Comparison of ENCODE assay signal across 9 mouse cellular contexts in genomic region chr11:82970712-82971589, GRCm38 (mm10). TPM values are rescaled to one million over a fixed set of nuclear protein-coding genes. Genes with fewer than 3 reads are reported as not detected.
DNase-seq lines count a peak whose midpoint lies in the region; ATAC-seq and TF ChIP-seq lines count a peak whose summit lies in the region.
"Had no signal": no experiment of that assay in that cellular context is flagged by ENCODE, and none has a peak within 500 bp of the region (broad histone marks: within the 10 kb centered on the region; RNA-seq: fewer than 3 reads in every experiment).

No protein-coding gene starts in this region.

- H3K27ac ChIP-seq in embryonic fibroblast, embryonic 13.5 days (ENCODE audit: insufficient read depth, low read length) = 0 out of 2 replicates have a peak overlapping the region, but pooled peaks have one; percentile 19
- H3K27ac ChIP-seq in hindbrain, embryonic 14.5 days = peak overlapping the region; percentile 52
- H3K27ac ChIP-seq in liver, embryonic 13.5 days = no peak overlapping the region
- H3K27ac ChIP-seq in neural tube, embryonic 14.5 days (ENCODE audit: low read depth, low read length) = no peak overlapping the region
- H3K27ac ChIP-seq: macrophage had no signal

- H3K36me3 ChIP-seq in hindbrain, embryonic 14.5 days (replicated peaks; ENCODE audit: control insufficient read depth, insufficient read depth) = no peaks in the 10 kb centered on the region
- no peaks in the 10 kb centered on the region for H3K36me3 ChIP-seq in liver, embryonic 13.5 days
- no peaks in the 10 kb centered on the region for H3K36me3 ChIP-seq in neural tube, embryonic 14.5 days (ENCODE audit: control insufficient read depth, insufficient read depth, low read length)

- peak overlapping the region; percentile 17 for H3K9ac ChIP-seq in hindbrain, embryonic 14.5 days
- H3K9ac ChIP-seq in liver, embryonic 13.5 days = no peak overlapping the region
- peak overlapping the region; percentile 2; the same call in 1 of the 2 replicates for H3K9ac ChIP-seq in neural tube, embryonic 14.5 days (replicated peaks; ENCODE audit: low read depth, low read length)

- peak; percentile 13 to 28 for DNase-seq in layer of hippocampus, postnatal 25 days (ENCODE audit: extremely low spot score in 1 of 2, low spot score in 1 of 2)
- DNase-seq in layer of hippocampus, adult 11-12 months (ENCODE audit: low spot score) = no peak
- DNase-seq in brain, embryonic 14.5 days (ENCODE audit: low read depth) = peak; percentile 78
- peak; percentile 75 for DNase-seq in hindbrain, embryonic 14.5 days (ENCODE audit: low spot score)
- no peak for DNase-seq in liver, embryonic 13.5 days
- no peak for DNase-seq in urinary bladder, adult 2 months (ENCODE audit: low spot score)

- no peaks in the 10 kb centered on the region for H3K9me3 ChIP-seq in hindbrain, embryonic 14.5 days (ENCODE audit: control insufficient read depth, low read length)
- H3K9me3 ChIP-seq in liver, embryonic 13.5 days (replicated peaks) = no peaks in the 10 kb centered on the region
- no peaks in the 10 kb centered on the region for H3K9me3 ChIP-seq in neural tube, embryonic 14.5 days (ENCODE audit: control insufficient read depth, low read length)

- peak overlapping the region; percentile 44 for H3K4me2 ChIP-seq in hindbrain, embryonic 14.5 days (replicated peaks)
- H3K4me2 ChIP-seq in liver, embryonic 13.5 days = peak overlapping the region; percentile 41
- H3K4me2 ChIP-seq in neural tube, embryonic 14.5 days (ENCODE audit: low read depth, low read length) = peak overlapping the region; percentile 52

- peak; percentile 45; the same call in 1 of the 2 replicates for TF ChIP-seq CTCF in brain, embryonic 14.5 days (IDR thresholded peaks at IDR 0.05; ENCODE audit: borderline replicate concordance, extremely low read depth, insufficient read depth, insufficient read length)
- TF ChIP-seq CTCF in embryonic fibroblast, embryonic 13.5 days (IDR thresholded peaks at IDR 0.05; ENCODE audit: borderline replicate concordance, insufficient read depth, low read length) = peak; percentile 28; the same call in 1 of the 2 replicates

- peak; percentile 65; the same call in 1 of the 2 replicates for ATAC-seq in hindbrain, embryonic 14.5 days (ENCODE audit: low FRiP score)
- ATAC-seq in liver, embryonic 13.5 days (ENCODE audit: low read depth) = no peak
- ATAC-seq in neural tube, embryonic 14.5 days (ENCODE audit: low read depth) = peak; percentile 63; the same call in 1 of the 2 replicates

- 0 out of 2 replicates have a peak, but pooled peaks have one; percentile 13 for TF ChIP-seq POLR2A in brain, embryonic 14.5 days (IDR thresholded peaks at IDR 0.05; ENCODE audit: borderline replicate concordance, extremely low read depth, insufficient read depth, insufficient read length, poor library complexity, severe bottlenecking)
- no peak for TF ChIP-seq POLR2A in embryonic fibroblast, embryonic 13.5 days (IDR thresholded peaks at IDR 0.05; ENCODE audit: low read depth, low read length)

- no peaks in the 10 kb centered on the region; the same call in 1 of the 2 replicates for H3K27me3 ChIP-seq in hindbrain, embryonic 14.5 days (ENCODE audit: control insufficient read depth, insufficient read depth, low read length)
- H3K27me3 ChIP-seq in liver, embryonic 13.5 days = 0 out of 2 replicates have a peak, but pooled peaks cover 5% of the 10 kb centered on the region
- no peaks in the 10 kb centered on the region for H3K27me3 ChIP-seq in neural tube, embryonic 14.5 days (ENCODE audit: control insufficient read depth, insufficient read depth, low read length)

- 9% methylated on average over 31 of the region's 31 CpGs for WGBS in hindbrain, embryonic 14.5 days
- WGBS in liver, embryonic 13.5 days (ENCODE audit: insufficient replicate concordance) = 14% methylated on average over 31 of the region's 31 CpGs
- WGBS in neural tube, embryonic 14.5 days = 10% methylated on average over 31 of the region's 31 CpGs

- H3K4me1 ChIP-seq in embryonic fibroblast, embryonic 13.5 days (ENCODE audit: control insufficient read depth, insufficient read depth, low read length) = peaks cover 6% of the 10 kb centered on the region; the same call in 1 of the 2 replicates
- peaks cover 9% of the 10 kb centered on the region; the same call in 1 of the 2 replicates for H3K4me1 ChIP-seq in hindbrain, embryonic 14.5 days (replicated peaks; ENCODE audit: control insufficient read depth, insufficient read depth, low read length)
- peaks cover 15% of the 10 kb centered on the region for H3K4me1 ChIP-seq in liver, embryonic 13.5 days (replicated peaks)
- 0 out of 2 replicates have a peak, but pooled peaks cover 6% of the 10 kb centered on the region for H3K4me1 ChIP-seq in neural tube, embryonic 14.5 days (ENCODE audit: control insufficient read depth, insufficient read depth, low read length)

- H3K4me3 ChIP-seq in embryonic fibroblast, embryonic 13.5 days (ENCODE audit: insufficient read depth, low read length) = no peak overlapping the region
- peak overlapping the region; percentile 22 for H3K4me3 ChIP-seq in hindbrain, embryonic 14.5 days (replicated peaks; ENCODE audit: low read length)
- no peak overlapping the region for H3K4me3 ChIP-seq in liver, embryonic 13.5 days (replicated peaks)
- H3K4me3 ChIP-seq in neural tube, embryonic 14.5 days (ENCODE audit: low read depth, low read length) = peak overlapping the region; percentile 9; the same call in 1 of the 2 replicates

RNA-seq across cellular contexts. Expression of gene Slfn5, which starts 19.8 kb away (rescaled TPM):
- 1 to 10 TPM; 3.0 to 3.4 TPM for total RNA-seq in layer of hippocampus, postnatal 25 days (2021)
- polyA plus RNA-seq in brain, embryonic 14.5 days (2012; rRNA removed) = 0.57 and 1.0 TPM in 2 replicates
- polyA plus RNA-seq in embryonic fibroblast, embryonic 13.5 days (2011; ENCODE audit: insufficient read length, low read depth, missing spikeins) = 1.0 and 5.1 TPM in 2 replicates
- polyA plus RNA-seq in hindbrain, embryonic 14.5 days (2014; fragmentation: Nextera tagmentation; extraction: Ambion mirVana) = 1.4 and 1.6 TPM in 2 replicates
- 0.68 and 1.4 TPM in 2 replicates for polyA plus RNA-seq in liver, embryonic 13.5 days (2015; fragmentation: Nextera tagmentation; extraction: Ambion mirVana)
- 1.0 and 1.5 TPM in 2 replicates for polyA plus RNA-seq in neural tube, embryonic 14.5 days (2014; fragmentation: Nextera tagmentation; extraction: Ambion mirVana)
- 19.1 and 23.0 TPM in 2 replicates for polyA plus RNA-seq in urinary bladder, adult 2 months (2012; rRNA removed)

RNA-seq across cellular contexts. Expression of gene Slfn9, which starts 20.7 kb away (rescaled TPM):
- total RNA-seq in layer of hippocampus, postnatal 25 days (2021) = under 1 TPM; 0.35 to 0.39 TPM
- 2.3 TPM in 2 replicates for polyA plus RNA-seq in brain, embryonic 14.5 days (2012; rRNA removed)
- polyA plus RNA-seq in embryonic fibroblast, embryonic 13.5 days (2011; ENCODE audit: insufficient read length, low read depth, missing spikeins) = 23.9 and 28.7 TPM in 2 replicates
- 1.8 and 2.7 TPM in 2 replicates for polyA plus RNA-seq in hindbrain, embryonic 14.5 days (2014; fragmentation: Nextera tagmentation; extraction: Ambion mirVana)
- polyA plus RNA-seq in liver, embryonic 13.5 days (2015; fragmentation: Nextera tagmentation; extraction: Ambion mirVana) = 5.5 and 8.3 TPM in 2 replicates
- 0.56 and 1.4 TPM in 2 replicates for polyA plus RNA-seq in neural tube, embryonic 14.5 days (2014; fragmentation: Nextera tagmentation; extraction: Ambion mirVana)
- 2.2 TPM in 2 replicates for polyA plus RNA-seq in urinary bladder, adult 2 months (2012; rRNA removed)

RNA-seq across cellular contexts. Expression of gene Slfn8, which starts 49.7 kb away (rescaled TPM):
- under 1 TPM; 0.20 to 0.40 TPM for total RNA-seq in layer of hippocampus, postnatal 25 days (2021)
- 0.09 and 0.11 TPM in 2 replicates for polyA plus RNA-seq in brain, embryonic 14.5 days (2012; rRNA removed)
- polyA plus RNA-seq in embryonic fibroblast, embryonic 13.5 days (2011; ENCODE audit: insufficient read length, low read depth, missing spikeins) = 2.2 and 4.2 TPM in 2 replicates
- polyA plus RNA-seq in hindbrain, embryonic 14.5 days (2014; fragmentation: Nextera tagmentation; extraction: Ambion mirVana) = 0.21 and 0.27 TPM in 2 replicates
- polyA plus RNA-seq in liver, embryonic 13.5 days (2015; fragmentation: Nextera tagmentation; extraction: Ambion mirVana) = 0.37 and 0.66 TPM in 2 replicates
- 0.07 TPM in 1 of 2 replicates, not detected in the other for polyA plus RNA-seq in neural tube, embryonic 14.5 days (2014; fragmentation: Nextera tagmentation; extraction: Ambion mirVana)
- polyA plus RNA-seq in urinary bladder, adult 2 months (2012; rRNA removed) = 3.0 and 3.8 TPM in 2 replicates

Comparison
In these comparisons a context has a peak if more than half of its experiments do, and no peak if none do; other contexts are left out.
1. DNase-seq: peak in layer of hippocampus, postnatal 25 days (2 of 2), brain, embryonic 14.5 days (single experiment) and hindbrain, embryonic 14.5 days (single experiment); none in layer of hippocampus, adult 11-12 months (single experiment), liver, embryonic 13.5 days (single experiment) and urinary bladder, adult 2 months (single experiment).
2. H3K27ac ChIP-seq: peak in embryonic fibroblast, embryonic 13.5 days (single experiment) and hindbrain, embryonic 14.5 days (single experiment); none in liver, embryonic 13.5 days (single experiment) and neural tube, embryonic 14.5 days (single experiment).
3. H3K4me3 ChIP-seq: peak in hindbrain, embryonic 14.5 days (single experiment) and neural tube, embryonic 14.5 days (single experiment); none in embryonic fibroblast, embryonic 13.5 days (single experiment) and liver, embryonic 13.5 days (single experiment).
4. Peak in every context shown above with its lines, with median percentiles within 50 percentile points of each other: H3K4me2 ChIP-seq.